Mouse (Mus musculus) MEL (cell line): ENCODE results near the gene Gm3952. TPM values are rescaled to one million over a fixed set of nuclear protein-coding genes. Genes with fewer than 3 reads are reported as not detected.

ENCODE experiments used
- DNase-seq: peaks from one replicate; pipeline ENCODE4 v3.0.0; 2011; ENCODE audit warnings: low read depth, low spot score
- H3K27ac ChIP-seq: 2 replicates; pipeline ENCODE4 v1.5.1; 2012; ENCODE audit warnings: low read depth, mild to moderate bottlenecking, control low read depth, low read length, moderate library complexity; ENCODE audit not compliant: control insufficient read depth
- H3K27me3 ChIP-seq, 2 experiments: fragments of 150-350 bp in 1 of 2; sonication (generic) in 1 of 2; 2 replicates each; pipeline ENCODE4 v1.6.1; 2012; ENCODE audit warnings: low read length in 2 of 2, mild to moderate bottlenecking in 2 of 2, improper control_type of control experiment in 1 of 2, moderate library complexity in 1 of 2; ENCODE audit not compliant: insufficient read depth in 2 of 2, control insufficient read depth in 1 of 2
- H3K36me3 ChIP-seq, 2 experiments: 2 replicates each; pipeline ENCODE4 v1.6.1; 2012 to 2014; ENCODE audit warnings: low read length in 2 of 2, improper control_type of control experiment in 1 of 2, inconsistent platforms in 1 of 2, mild to moderate bottlenecking in 1 of 2; ENCODE audit not compliant: insufficient read depth in 2 of 2, control insufficient read depth in 1 of 2
- H3K4me1 ChIP-seq, 2 experiments: fragments of 150-350 bp in 1 of 2; sonication (generic) in 1 of 2; 2 replicates each; pipeline ENCODE4 v1.6.1; 2012; ENCODE audit warnings: low read length in 2 of 2, improper control_type of control experiment in 1 of 2, mild to moderate bottlenecking in 1 of 2; ENCODE audit not compliant: insufficient read depth in 2 of 2, control insufficient read depth in 1 of 2
- H3K4me3 ChIP-seq, 2 experiments: fragments of 150-350 bp in 1 of 2; sonication (generic) in 1 of 2; 2 replicates each; pipeline ENCODE4 v1.5.1; 2012; ENCODE audit warnings: low read depth in 2 of 2, low read length in 2 of 2, mild to moderate bottlenecking in 2 of 2, moderate library complexity in 2 of 2, control low read depth in 1 of 2, improper control_type of control experiment in 1 of 2; ENCODE audit not compliant: control insufficient read depth in 1 of 2, insufficient read depth in 1 of 2
- H3K79me2 ChIP-seq: 2 replicates; pipeline ENCODE4 v1.6.1; 2012; ENCODE audit warnings: mild to moderate bottlenecking, low read length, moderate library complexity; ENCODE audit not compliant: control insufficient read depth, poor library complexity, insufficient read depth
- H3K9ac ChIP-seq: 2 replicates; pipeline ENCODE4 v1.6.1; 2012; ENCODE audit warnings: low read depth, mild to moderate bottlenecking, control low read depth, low read length, moderate library complexity; ENCODE audit not compliant: control insufficient read depth, poor library complexity, severe bottlenecking
- H3K9me3 ChIP-seq: fragments of 150-350 bp; sonication (generic); replicated peaks from 2 replicates; pipeline ENCODE4 v1.6.1; 2012; ENCODE audit warnings: mild to moderate bottlenecking, low read length, improper control_type of control experiment, moderate library complexity; ENCODE audit not compliant: insufficient read depth
- BHLHE40 ChIP-seq: IDR thresholded peaks from 2 replicates; pipeline ENCODE4 v1.6.1; 2012; ENCODE audit warnings: low read depth, mild to moderate bottlenecking, inconsistent platforms, low read length, improper control_type of control experiment, borderline replicate concordance
- CHD1 ChIP-seq: IDR thresholded peaks from 2 replicates; pipeline ENCODE4 v1.6.1; 2012; ENCODE audit warnings: low read depth, mild to moderate bottlenecking, inconsistent platforms, low read length, improper control_type of control experiment
- GATA1 ChIP-seq: IDR thresholded peaks from 2 replicates; pipeline ENCODE4 v1.6.1; 2011; ENCODE audit warnings: low read depth, low read length, improper control_type of control experiment
- HCFC1 ChIP-seq: IDR thresholded peaks from 2 replicates; pipeline ENCODE4 v1.6.1; 2012; ENCODE audit warnings: low read depth, mild to moderate bottlenecking, inconsistent platforms, low read length, improper control_type of control experiment, moderate library complexity
- JUND ChIP-seq: IDR thresholded peaks from 2 replicates; pipeline ENCODE4 v1.6.1; 2011; ENCODE audit warnings: low read depth, mild to moderate bottlenecking, improper control_type of control experiment, low read length
- MAFK ChIP-seq: IDR thresholded peaks from 2 replicates; pipeline ENCODE4 v1.6.1; 2011; ENCODE audit warnings: low read depth, mild to moderate bottlenecking, low read length, improper control_type of control experiment, borderline replicate concordance
- MEF2A ChIP-seq: IDR thresholded peaks from 2 replicates; pipeline ENCODE4 v1.6.1; 2014; ENCODE audit warnings: low read depth, mild to moderate bottlenecking, inconsistent platforms, low read length, improper control_type of control experiment; ENCODE audit not compliant: poor library complexity, insufficient replicate concordance, severe bottlenecking; ENCODE audit errors: extremely low read depth
- MXI1 ChIP-seq: IDR thresholded peaks from 2 replicates; pipeline ENCODE4 v1.6.1; 2011; ENCODE audit warnings: mild to moderate bottlenecking, low read depth, low read length, improper control_type of control experiment
- NELFE ChIP-seq: IDR thresholded peaks from 2 replicates; pipeline ENCODE4 v1.6.1; 2011; ENCODE audit warnings: low read depth, low read length, improper control_type of control experiment
- POLR2AphosphoS2 ChIP-seq: IDR thresholded peaks from 2 replicates; pipeline ENCODE4 v1.6.1; 2011; ENCODE audit warnings: low read length, improper control_type of control experiment
- RAD21 ChIP-seq: IDR thresholded peaks from 2 replicates; pipeline ENCODE4 v1.6.1; 2011; ENCODE audit warnings: mild to moderate bottlenecking, low read depth, low read length, improper control_type of control experiment
- SMC3 ChIP-seq: IDR thresholded peaks from 2 replicates; pipeline ENCODE4 v1.6.1; 2011; ENCODE audit warnings: low read depth, low read length, improper control_type of control experiment
- TCF12 ChIP-seq: IDR thresholded peaks from 2 replicates; pipeline ENCODE4 v1.6.1; 2014; ENCODE audit warnings: low read depth, mild to moderate bottlenecking, inconsistent platforms, low read length, improper control_type of control experiment, moderate library complexity
- UBTF ChIP-seq: IDR thresholded peaks from 2 replicates; pipeline ENCODE4 v1.6.1; 2012; ENCODE audit warnings: low read depth, mild to moderate bottlenecking, inconsistent platforms, low read length, improper control_type of control experiment, moderate library complexity, borderline replicate concordance; ENCODE audit not compliant: insufficient read depth
- USF1 ChIP-seq: IDR thresholded peaks from 2 replicates; pipeline ENCODE4 v1.6.1; 2014; ENCODE audit warnings: low read depth, mild to moderate bottlenecking, inconsistent platforms, low read length, improper control_type of control experiment, moderate library complexity
- ZMIZ1 ChIP-seq: IDR thresholded peaks from 2 replicates; pipeline ENCODE4 v1.6.1; 2012; ENCODE audit warnings: low read depth, mild to moderate bottlenecking, inconsistent platforms, low read length, improper control_type of control experiment, moderate library complexity
- ZNF384 ChIP-seq: IDR thresholded peaks from 2 replicates; pipeline ENCODE4 v1.6.1; 2012; ENCODE audit warnings: low read depth, mild to moderate bottlenecking, inconsistent platforms, low read length, improper control_type of control experiment
- polyA plus RNA-seq, 2 experiments: library from polyadenylated mRNA; stranded (reverse) in 1 of 2; unstranded in 1 of 2; fragments of >175 nt in 1 of 2; fragments of >200 nt in 1 of 2; gene quantifications; 2 replicates each; pipeline versions ENCODE4 v1.2.1 to v1.2.4; 2012; ENCODE audit warnings: low replicate concordance in 2 of 2, low read depth in 1 of 2; ENCODE audit not compliant: insufficient read length in 2 of 2, insufficient read depth in 1 of 2, missing spikeins in 1 of 2
- total RNA-seq: library from RNA; depleted of rRNA; stranded (reverse); fragments of 300-350 nt; gene quantifications from 2 replicates; pipeline ENCODE4 v1.2.3, GENCODE M21; 2012; rRNA removed

Gene Gm3952
- total RNA-seq (not detected in 2 replicates), polyA plus RNA-seq (not detected)

GRCm38 (mm10) chr8:128798594-128798993 is at the start of gene Gm3952:
Gene Gm3952 (minus strand): TSS chr8:128798694.
- no peak for DNase-seq
- no peak within 1 kb of the TSS for H3K4me3 ChIP-seq
- no peak within 1 kb of the TSS for H3K9ac ChIP-seq
- no peaks in the 10 kb centered on the region for H3K36me3 ChIP-seq
- no peaks in the 10 kb centered on the region for H3K4me1 ChIP-seq
- H3K27me3 ChIP-seq: no peaks in the 10 kb centered on the region; a peak in 1 of 4 replicates
- TF ChIP-seq RAD21 (no peak), TCF12 (no peak), UBTF (no peak), ZMIZ1 (no peak), POLR2AphosphoS2 (no peak), ZNF384 (no peak), GATA1 (no peak), JUND (no peak), MXI1 (no peak), MAFK (no peak), CHD1 (no peak), HCFC1 (no peak), SMC3 (no peak), MEF2A (no peak), NELFE (no peak), BHLHE40 (no peak)
- H3K27ac ChIP-seq: no peak within 1 kb of the TSS
- no peaks in the 10 kb centered on the region for H3K79me2 ChIP-seq
- H3K9me3 ChIP-seq: no peaks in the 10 kb centered on the region

GRCm38 (mm10) chr8:128843749-128844148 is 45.3 kb upstream of the Gm3952 start:
- Histone ChIP-seq H3K4me1 (no peaks in the 10 kb centered on the region), H3K27ac (no peak overlapping the region), H3K36me3 (no peaks in the 10 kb centered on the region), H3K79me2 (no peaks in the 10 kb centered on the region), H3K27me3 (no peaks in the 10 kb centered on the region; a peak in 1 of 4 replicates), H3K4me3 (no peak overlapping the region), H3K9ac (no peak overlapping the region), H3K9me3 (no peaks in the 10 kb centered on the region)
- TF ChIP-seq USF1: no peak
- no peak for DNase-seq
